Comparison of ENCODE assay signal across 26 mouse cellular contexts in genomic region chr8:89605905-89606468, GRCm38 (mm10).
"Had no signal": no experiment of that assay in that cellular context is flagged by ENCODE, and none has a peak within 500 bp of the region (broad histone marks: within the 10 kb centered on the region; RNA-seq: fewer than 3 reads in every experiment).

No protein-coding gene starts in this region.

- DNase-seq: gastrocnemius, adult 2 months; gastrocnemius, postnatal 10 days; gastrocnemius, postnatal 25 days; heart, adult 18-20 months; heart, postnatal 10 days; heart, postnatal 4 days; kidney, adult 8-10 months; kidney, postnatal 25 days; kidney, postnatal 4 days; liver; liver, embryonic 13.5 days had no signal

- H3K4me2 ChIP-seq: heart, embryonic 12.5 days; hindbrain, embryonic 12.5 days; hindbrain, embryonic 14.5 days; intestine, embryonic 15.5 days; limb, embryonic 12.5 days; liver, embryonic 11.5 days; liver, embryonic 13.5 days; liver, embryonic 15.5 days had no signal

- H3K36me3 ChIP-seq: heart, embryonic 10.5 days; heart, embryonic 12.5 days; hindbrain, embryonic 10.5 days; hindbrain, embryonic 12.5 days; intestine, embryonic 15.5 days; limb, embryonic 10.5 days; limb, embryonic 12.5 days; liver, embryonic 13.5 days; liver, embryonic 15.5 days had no signal

- H3K27me3 ChIP-seq: heart, embryonic 12.5 days; hindbrain, embryonic 12.5 days; intestine, embryonic 15.5 days; liver, embryonic 13.5 days; liver, embryonic 15.5 days had no signal

- H3K9me3 ChIP-seq: heart, embryonic 10.5 days; hindbrain, embryonic 10.5 days; hindbrain, embryonic 12.5 days; intestine, embryonic 15.5 days; limb, embryonic 10.5 days; liver, embryonic 13.5 days; liver, embryonic 15.5 days had no signal

- H3K4me1 ChIP-seq: heart, embryonic 10.5 days; heart, embryonic 12.5 days; hindbrain, embryonic 10.5 days; hindbrain, embryonic 12.5 days; limb, embryonic 10.5 days; limb, embryonic 12.5 days; liver, embryonic 13.5 days; liver, embryonic 15.5 days had no signal

- ATAC-seq: hindbrain, embryonic 16.5 days; inflammation-experienced regulatory T-cells, adult 6 months; intestine, embryonic 15.5 days; intestine, postnatal 0 days had no signal

- H3K9ac ChIP-seq: heart, embryonic 12.5 days; hindbrain, embryonic 12.5 days; hindbrain, embryonic 14.5 days; intestine, embryonic 15.5 days; limb, embryonic 12.5 days; liver, embryonic 13.5 days; liver, embryonic 15.5 days had no signal

- H3K27ac ChIP-seq: gastrocnemius, adult 2 months; heart, embryonic 10.5 days; hindbrain, embryonic 10.5 days; hindbrain, embryonic 12.5 days; hindbrain, embryonic 14.5 days; intestine, embryonic 15.5 days; layer of hippocampus, adult 2 months; left cerebral cortex, adult 2 months; limb, embryonic 10.5 days; limb, embryonic 12.5 days; liver, embryonic 13.5 days; liver, embryonic 15.5 days had no signal

- H3K4me3 ChIP-seq: gastrocnemius, adult 2 months; heart, embryonic 10.5 days; heart, embryonic 12.5 days; hindbrain, embryonic 10.5 days; hindbrain, embryonic 12.5 days; intestine, embryonic 15.5 days; layer of hippocampus, adult 2 months; left cerebral cortex, adult 2 months; limb, embryonic 10.5 days; limb, embryonic 12.5 days; liver, embryonic 13.5 days; liver, embryonic 15.5 days had no signal
